Mouse (Mus musculus): Measurements from ENCODE around the gene Dmap1. TPM values are rescaled to one million over a fixed set of nuclear protein-coding genes. Genes with fewer than 3 reads are reported as not detected.
A peak's percentile ranks its signal among the peaks of the same experiment; 100 is the strongest.

Gene Dmap1
- polyA plus RNA-seq, 1 experiment from 2014 or later, result 77.7 TPM

DNA sequence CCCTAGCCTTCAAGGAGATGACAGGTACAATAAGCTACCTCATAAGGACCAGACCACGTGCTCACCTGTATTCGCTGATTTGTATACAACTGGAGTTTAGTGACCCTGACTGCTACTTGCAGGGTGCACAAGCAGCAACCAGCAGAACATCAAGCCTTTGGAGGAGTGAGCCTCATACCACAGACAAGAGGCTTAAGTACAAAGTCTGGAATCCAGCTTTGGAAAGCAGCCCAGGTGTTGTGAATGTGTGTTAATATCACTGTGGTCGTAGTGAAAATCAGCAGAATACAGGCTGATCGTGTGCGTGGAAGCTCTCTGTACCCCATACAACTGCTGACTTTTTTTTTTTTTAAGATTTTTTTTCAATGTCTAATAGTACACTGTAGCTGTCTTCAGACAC is 22.1 kb downstream of the Dmap1 start:
- ATAC-seq, result no peak
- no peaks in the 10 kb centered on the region for H3K9me3 ChIP-seq (ENCODE audit: control insufficient read depth, low read length)
- no peak overlapping the region for H3K4me2 ChIP-seq (ENCODE audit: low read length)
- H3K4me3 ChIP-seq (ENCODE audit: low read length), result no peak overlapping the region
- no peak overlapping the region for H3K9ac ChIP-seq (ENCODE audit: low read depth, low read length)
- no peaks in the 10 kb centered on the region for H3K27me3 ChIP-seq (replicated peaks; ENCODE audit: control insufficient read depth, insufficient read depth, low read length)
- H3K36me3 ChIP-seq (ENCODE audit: control insufficient read depth, insufficient read depth, low read length), result peaks cover 2% of the 10 kb centered on the region; the same call in 1 of the 2 replicates
- peaks cover 6% of the 10 kb centered on the region for H3K4me1 ChIP-seq (ENCODE audit: control insufficient read depth, insufficient read depth, low read depth, low read length)
- WGBS, result 94% methylated on average over 5 of the region's 5 CpGs
- H3K27ac ChIP-seq (ENCODE audit: low read depth, low read length), result 0 out of 2 replicates have a peak overlapping the region, but pooled peaks have one; percentile 10

DNA sequence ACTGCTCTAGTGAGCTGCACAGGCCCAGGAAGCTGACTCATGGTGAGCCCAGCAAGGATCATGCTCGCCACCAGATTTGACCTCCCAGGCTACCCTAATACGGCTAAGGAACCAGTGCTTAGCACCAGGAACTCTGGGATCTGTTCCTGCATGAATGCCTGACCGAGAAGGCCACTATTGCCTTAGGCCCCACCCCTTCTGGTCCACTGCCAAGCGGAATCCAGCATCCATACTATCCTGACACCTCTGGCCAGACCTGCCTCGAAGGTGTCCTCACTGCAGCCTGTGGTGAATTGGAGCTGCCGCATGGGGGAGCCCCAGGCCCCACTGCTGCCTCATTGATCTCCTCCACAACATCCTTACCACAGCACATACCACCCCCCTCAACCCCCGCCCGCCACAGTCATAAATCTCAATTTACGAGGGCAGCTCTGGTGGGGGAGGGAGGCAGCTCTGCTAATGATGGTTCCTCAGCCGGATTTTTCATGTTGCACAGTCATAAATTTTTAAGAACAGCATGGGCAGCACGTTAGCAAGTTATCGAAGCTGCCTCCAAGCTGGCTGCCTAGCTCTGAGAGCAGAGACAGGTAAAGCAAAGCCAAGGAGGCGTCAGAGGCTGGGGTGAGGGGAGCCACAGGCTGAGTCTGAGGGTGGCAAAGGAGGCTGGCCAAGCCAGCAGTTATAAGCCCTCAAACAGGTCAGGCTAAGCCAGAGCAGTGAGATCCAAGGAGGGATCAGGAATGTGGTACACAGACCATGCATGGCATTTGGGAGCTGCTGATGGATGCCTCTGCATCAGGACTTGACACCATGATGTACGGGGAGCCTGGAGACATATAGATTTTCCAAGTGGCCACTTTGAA is 23.3 kb downstream of the Dmap1 start:
- Histone ChIP-seq H3K9me3 (ENCODE audit: control insufficient read depth, low read length) (no peaks in the 10 kb centered on the region), H3K4me3 (ENCODE audit: low read length) (no peak overlapping the region), H3K4me2 (ENCODE audit: low read length) (no peak overlapping the region), H3K9ac (ENCODE audit: low read depth, low read length) (no peak overlapping the region), H3K27ac (ENCODE audit: low read depth, low read length) (no peak overlapping the region; the same call in 1 of the 2 replicates), H3K4me1 (ENCODE audit: control insufficient read depth, insufficient read depth, low read depth, low read length) (peaks cover 10% of the 10 kb centered on the region), H3K27me3 (replicated peaks; ENCODE audit: control insufficient read depth, insufficient read depth, low read length) (no peaks in the 10 kb centered on the region), H3K36me3 (ENCODE audit: control insufficient read depth, insufficient read depth, low read length) (peaks cover 2% of the 10 kb centered on the region; the same call in 1 of the 2 replicates)
- 46% methylated on average over 14 of the region's 14 CpGs for WGBS
- peak; percentile 13; the same call in 1 of the 2 replicates for ATAC-seq

DNA sequence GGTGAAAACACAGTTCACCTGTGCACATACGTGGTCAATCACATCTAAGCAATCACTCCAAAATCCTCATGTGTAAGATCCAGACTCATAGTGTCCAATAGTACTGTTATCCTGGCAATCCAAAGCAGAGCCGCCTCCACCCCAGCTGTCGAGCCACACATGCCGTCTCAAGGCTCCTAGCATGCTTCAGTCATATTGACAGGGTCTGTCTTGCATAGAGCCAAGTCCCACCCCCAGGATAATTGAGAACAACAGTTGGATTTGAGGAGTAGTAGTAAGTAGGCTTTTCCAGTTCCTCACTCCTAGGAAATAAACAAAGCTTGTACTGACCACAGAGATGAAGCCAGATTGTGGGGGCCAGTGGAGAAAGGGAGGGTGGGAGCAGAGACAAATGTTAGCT is 24.4 kb downstream of the Dmap1 start:
- Histone ChIP-seq H3K36me3 (ENCODE audit: control insufficient read depth, insufficient read depth, low read length) (peaks cover 2% of the 10 kb centered on the region; the same call in 1 of the 2 replicates), H3K9ac (ENCODE audit: low read depth, low read length) (no peak overlapping the region), H3K4me1 (ENCODE audit: control insufficient read depth, insufficient read depth, low read depth, low read length) (peaks cover 10% of the 10 kb centered on the region), H3K27ac (ENCODE audit: low read depth, low read length) (no peak overlapping the region), H3K27me3 (replicated peaks; ENCODE audit: control insufficient read depth, insufficient read depth, low read length) (no peaks in the 10 kb centered on the region), H3K4me3 (ENCODE audit: low read length) (no peak overlapping the region), H3K9me3 (ENCODE audit: control insufficient read depth, low read length) (no peaks in the 10 kb centered on the region), H3K4me2 (ENCODE audit: low read length) (no peak overlapping the region)
- 63% methylated on average over 4 of the region's 4 CpGs for WGBS
- no peak for ATAC-seq

DNA sequence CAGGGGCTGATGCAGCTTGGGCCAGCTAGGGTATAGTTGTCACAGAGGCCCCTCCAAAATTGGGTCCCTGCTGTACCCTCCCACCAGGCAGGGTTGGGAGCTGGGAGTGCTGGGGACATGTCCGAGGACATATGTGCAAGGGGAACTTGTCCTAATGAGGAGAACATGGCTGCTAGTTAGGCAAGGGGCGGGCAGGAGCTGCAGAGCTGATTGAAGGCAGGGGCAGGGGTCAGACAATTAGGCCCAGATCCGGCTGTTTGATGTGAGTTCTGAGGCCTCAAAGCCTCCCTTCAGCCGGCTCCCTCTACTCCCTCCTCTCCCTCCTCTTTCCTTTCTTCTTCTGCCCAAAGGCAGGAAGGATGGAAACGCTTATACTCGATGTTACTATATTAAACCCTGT is 25.1 kb downstream of the Dmap1 start:
- Histone ChIP-seq H3K4me1 (ENCODE audit: control insufficient read depth, insufficient read depth, low read depth, low read length) (peaks cover 10% of the 10 kb centered on the region), H3K9ac (ENCODE audit: low read depth, low read length) (no peak overlapping the region), H3K36me3 (ENCODE audit: control insufficient read depth, insufficient read depth, low read length) (peaks cover 2% of the 10 kb centered on the region; the same call in 1 of the 2 replicates), H3K27me3 (replicated peaks; ENCODE audit: control insufficient read depth, insufficient read depth, low read length) (no peaks in the 10 kb centered on the region), H3K4me3 (ENCODE audit: low read length) (no peak overlapping the region), H3K9me3 (ENCODE audit: control insufficient read depth, low read length) (no peaks in the 10 kb centered on the region), H3K27ac (ENCODE audit: low read depth, low read length) (no peak overlapping the region), H3K4me2 (ENCODE audit: low read length) (no peak overlapping the region)
- ATAC-seq, result no peak
- 41% methylated on average over 6 of the region's 6 CpGs for WGBS

DNA sequence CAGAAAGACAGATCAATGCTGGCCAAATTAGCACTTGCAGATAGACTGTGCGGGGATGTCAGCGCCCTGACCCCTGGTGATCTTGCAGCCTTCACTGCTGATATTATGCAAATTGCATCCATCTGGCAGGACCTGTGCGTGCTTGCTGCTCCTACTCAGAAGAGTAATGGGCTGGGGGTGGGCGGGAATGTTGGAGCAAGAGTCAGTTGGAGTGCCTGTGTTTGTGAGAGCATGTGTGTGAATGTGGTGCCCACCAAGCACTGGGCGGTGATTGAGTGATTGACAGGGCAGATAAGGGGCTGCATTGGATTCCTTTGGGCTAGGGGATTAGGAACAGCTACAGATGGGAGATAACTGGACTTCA is 26.6 kb downstream of the Dmap1 start:
- no peaks in the 10 kb centered on the region for H3K9me3 ChIP-seq (ENCODE audit: control insufficient read depth, low read length)
- H3K36me3 ChIP-seq (ENCODE audit: control insufficient read depth, insufficient read depth, low read length), result no peaks in the 10 kb centered on the region
- WGBS, result 45% methylated on average over 5 of the region's 5 CpGs
- no peak overlapping the region for H3K4me2 ChIP-seq (ENCODE audit: low read length)
- ATAC-seq, result no peak
- no peak overlapping the region for H3K4me3 ChIP-seq (ENCODE audit: low read length)
- peaks cover 10% of the 10 kb centered on the region for H3K4me1 ChIP-seq (ENCODE audit: control insufficient read depth, insufficient read depth, low read depth, low read length)
- peak overlapping the region; percentile 34; the same call in 1 of the 2 replicates for H3K27ac ChIP-seq (ENCODE audit: low read depth, low read length)
- no peak overlapping the region for H3K9ac ChIP-seq (ENCODE audit: low read depth, low read length)
- H3K27me3 ChIP-seq (replicated peaks; ENCODE audit: control insufficient read depth, insufficient read depth, low read length), result no peaks in the 10 kb centered on the region

DNA sequence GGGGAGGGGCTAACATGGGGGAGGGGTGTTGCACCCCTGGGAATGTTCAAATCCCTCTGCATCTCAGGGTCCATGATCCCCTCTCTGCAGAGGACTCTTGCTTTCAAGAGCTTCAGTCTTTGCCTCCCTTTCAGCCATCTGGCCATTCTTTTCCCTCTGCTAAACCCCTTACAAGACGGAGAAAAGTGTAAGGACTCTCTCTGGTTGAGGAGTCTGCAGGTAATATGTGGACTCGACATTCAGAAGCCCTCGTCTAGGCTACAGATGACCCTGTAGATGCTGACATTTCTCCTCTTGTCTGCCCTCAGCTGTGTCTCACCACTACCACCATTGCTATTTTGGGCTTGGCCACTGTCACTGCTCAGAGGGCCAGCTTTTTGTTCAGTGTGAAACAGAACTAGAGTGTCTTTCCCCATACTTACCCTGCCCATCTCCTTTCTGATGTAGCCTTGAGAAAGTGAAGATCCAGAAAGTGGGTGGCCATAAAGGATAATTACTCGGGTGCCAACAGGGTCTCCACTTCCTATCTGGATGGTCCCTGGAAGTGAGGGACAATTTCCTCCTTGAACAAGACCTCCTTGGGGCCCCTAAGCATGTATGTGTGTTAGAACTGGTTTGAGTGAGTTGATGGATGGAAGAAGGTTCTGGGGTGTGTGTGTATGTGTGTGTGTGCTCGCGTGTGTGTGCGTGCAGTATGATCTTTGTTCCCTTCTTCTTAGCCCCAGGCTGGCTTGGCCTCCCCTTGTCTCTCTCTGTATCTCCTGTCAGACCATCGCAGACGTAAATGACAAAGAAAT is 27.2 kb downstream of the Dmap1 start:
- no peaks in the 10 kb centered on the region for H3K9me3 ChIP-seq (ENCODE audit: control insufficient read depth, low read length)
- H3K9ac ChIP-seq (ENCODE audit: low read depth, low read length), result no peak overlapping the region
- H3K4me1 ChIP-seq (ENCODE audit: control insufficient read depth, insufficient read depth, low read depth, low read length), result peaks cover 10% of the 10 kb centered on the region
- H3K4me2 ChIP-seq (ENCODE audit: low read length), result no peak overlapping the region
- no peaks in the 10 kb centered on the region for H3K27me3 ChIP-seq (replicated peaks; ENCODE audit: control insufficient read depth, insufficient read depth, low read length)
- H3K4me3 ChIP-seq (ENCODE audit: low read length), result no peak overlapping the region
- H3K36me3 ChIP-seq (ENCODE audit: control insufficient read depth, insufficient read depth, low read length), result no peaks in the 10 kb centered on the region
- no peak for ATAC-seq
- WGBS, result 59% methylated on average over 9 of the region's 9 CpGs
- peak overlapping the region; percentile 34; the same call in 1 of the 2 replicates for H3K27ac ChIP-seq (ENCODE audit: low read depth, low read length)

DNA sequence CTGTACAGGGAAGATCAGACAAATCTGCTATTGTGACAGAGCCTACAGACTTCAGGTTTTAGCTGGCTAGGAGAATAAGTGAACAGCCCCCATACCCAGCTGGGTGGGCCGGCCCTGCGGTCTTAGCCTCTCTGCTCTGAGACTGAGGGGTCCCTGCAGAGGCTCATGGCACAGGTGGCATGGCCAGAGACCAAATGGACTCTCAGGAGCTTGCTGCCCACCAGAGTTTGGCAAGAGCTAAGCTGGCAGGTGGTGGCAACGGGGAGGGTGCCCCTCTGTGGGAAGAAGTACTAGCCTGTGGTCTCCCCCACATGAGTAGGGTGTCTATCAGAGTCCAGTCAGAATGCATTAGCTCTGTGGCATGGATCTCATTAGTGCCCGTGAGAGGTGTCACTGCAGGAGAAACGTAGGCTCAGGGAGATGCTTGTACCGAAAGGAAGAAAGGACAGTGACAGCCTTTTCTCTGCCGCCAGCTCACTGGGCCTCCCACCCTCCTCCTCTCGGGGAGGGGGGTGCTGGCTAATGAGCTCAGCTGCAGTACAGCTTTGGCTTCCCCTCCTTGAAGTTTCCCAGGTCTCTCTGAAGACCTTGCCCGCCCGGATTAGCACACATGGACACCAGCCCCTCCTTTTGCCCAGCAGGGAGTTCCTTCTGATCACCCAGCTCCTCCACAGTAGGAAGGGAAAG is 27.9 kb downstream of the Dmap1 start:
- 17% methylated on average over 10 of the region's 10 CpGs for WGBS
- no peaks in the 10 kb centered on the region for H3K9me3 ChIP-seq (ENCODE audit: control insufficient read depth, low read length)
- H3K4me3 ChIP-seq (ENCODE audit: low read length), result no peak overlapping the region
- H3K27ac ChIP-seq (ENCODE audit: low read depth, low read length), result peak overlapping the region; percentile 6; the same call in 1 of the 2 replicates
- no peaks in the 10 kb centered on the region for H3K27me3 ChIP-seq (replicated peaks; ENCODE audit: control insufficient read depth, insufficient read depth, low read length)
- H3K4me1 ChIP-seq (ENCODE audit: control insufficient read depth, insufficient read depth, low read depth, low read length), result peaks cover 10% of the 10 kb centered on the region
- no peak overlapping the region for H3K9ac ChIP-seq (ENCODE audit: low read depth, low read length)
- no peak overlapping the region for H3K4me2 ChIP-seq (ENCODE audit: low read length)
- H3K36me3 ChIP-seq (ENCODE audit: control insufficient read depth, insufficient read depth, low read length), result no peaks in the 10 kb centered on the region
- ATAC-seq, result peak; percentile 38; the same call in 1 of the 2 replicates

DNA sequence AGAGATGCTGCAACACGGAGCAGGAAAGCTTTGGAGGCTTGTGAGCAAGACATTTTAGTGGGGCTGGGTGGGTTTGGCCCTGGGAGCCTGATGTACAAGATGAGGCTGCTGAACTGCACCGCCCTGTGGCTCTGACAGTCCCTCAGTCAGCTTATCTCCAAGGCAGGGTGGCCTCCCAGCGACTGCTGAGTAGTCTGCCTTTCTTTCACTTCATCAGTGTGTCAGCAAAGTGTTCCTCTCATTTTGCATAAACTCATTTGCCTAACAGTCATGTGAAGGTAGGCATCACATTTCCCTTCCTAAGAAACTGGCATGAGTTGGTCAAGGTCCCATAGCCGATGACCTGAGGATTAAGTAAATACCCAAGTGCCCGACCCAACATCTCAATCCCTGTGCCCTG is 29.3 kb downstream of the Dmap1 start:
- Histone ChIP-seq H3K9ac (ENCODE audit: low read depth, low read length) (no peak overlapping the region), H3K27ac (ENCODE audit: low read depth, low read length) (no peak overlapping the region), H3K36me3 (ENCODE audit: control insufficient read depth, insufficient read depth, low read length) (no peaks in the 10 kb centered on the region), H3K4me3 (ENCODE audit: low read length) (no peak overlapping the region), H3K4me2 (ENCODE audit: low read length) (no peak overlapping the region), H3K9me3 (ENCODE audit: control insufficient read depth, low read length) (no peaks in the 10 kb centered on the region), H3K4me1 (ENCODE audit: control insufficient read depth, insufficient read depth, low read depth, low read length) (peaks cover 13% of the 10 kb centered on the region), H3K27me3 (replicated peaks; ENCODE audit: control insufficient read depth, insufficient read depth, low read length) (no peaks in the 10 kb centered on the region)
- 56% methylated on average over 5 of the region's 5 CpGs for WGBS
- no peak for ATAC-seq

All from hindbrain, embryonic 16.5 days (tissue).